Mouse (Mus musculus) heart, embryonic 10.5 days (tissue): ENCODE measurements around the gene Olfr1513. TPM values are rescaled to one million over a fixed set of nuclear protein-coding genes. Genes with fewer than 3 reads are reported as not detected.
"Not testable (repeated sequence)": the region's sequence is repeated elsewhere in the genome, so short reads cannot be mapped to it uniquely, and the experiment has no call there.

Experiments
- DNase-seq: peaks from one replicate; pipeline ENCODE4 v3.0.0-alpha.2; 2017; ENCODE audit warnings: low spot score
- H3K27ac ChIP-seq: fragments of 300-500 bp; sonication (generic); 2 replicates; pipeline ENCODE4 v1.5.1; 2016; ENCODE audit warnings: mild to moderate bottlenecking
- H3K27me3 ChIP-seq: fragments of 300-500 bp; sonication (generic); 2 replicates; pipeline ENCODE4 v1.6.1; 2016; ENCODE audit warnings: mild to moderate bottlenecking; ENCODE audit not compliant: poor library complexity, insufficient read depth, severe bottlenecking
- H3K36me3 ChIP-seq: fragments of 300-500 bp; sonication (generic); 2 replicates; pipeline ENCODE4 v1.6.1; 2016; ENCODE audit warnings: mild to moderate bottlenecking, moderate library complexity
- H3K4me1 ChIP-seq: fragments of 300-500 bp; sonication (generic); 2 replicates; pipeline ENCODE4 v1.6.1; 2016; ENCODE audit warnings: mild to moderate bottlenecking
- H3K4me3 ChIP-seq: fragments of 300-500 bp; sonication (generic); 2 replicates; pipeline ENCODE4 v1.5.1; 2016; ENCODE audit warnings: mild to moderate bottlenecking, moderate library complexity
- H3K9me3 ChIP-seq: fragments of 300-500 bp; sonication (generic); 2 replicates; pipeline ENCODE4 v1.6.1; 2016; ENCODE audit warnings: mild to moderate bottlenecking, moderate library complexity
- WGBS: fragments of 180-500 bp; shearing (Covaris S2); methylation state at CpG from one replicate; pipeline ENCODE4 v1.1.7; 2016; 5-methylcytosine and 5-hydroxymethylcytosine counted together
- polyA plus RNA-seq: library from polyadenylated mRNA; unstranded; fragments of >200 nt; fragmentation: Nextera tagmentation; extraction: Ambion mirVana; gene quantifications from 2 replicates; pipeline ENCODE4 v1.2.1, GENCODE M21; 2016

Olfr1513 gene
- not detected in 2 replicates for polyA plus RNA-seq

DNA sequence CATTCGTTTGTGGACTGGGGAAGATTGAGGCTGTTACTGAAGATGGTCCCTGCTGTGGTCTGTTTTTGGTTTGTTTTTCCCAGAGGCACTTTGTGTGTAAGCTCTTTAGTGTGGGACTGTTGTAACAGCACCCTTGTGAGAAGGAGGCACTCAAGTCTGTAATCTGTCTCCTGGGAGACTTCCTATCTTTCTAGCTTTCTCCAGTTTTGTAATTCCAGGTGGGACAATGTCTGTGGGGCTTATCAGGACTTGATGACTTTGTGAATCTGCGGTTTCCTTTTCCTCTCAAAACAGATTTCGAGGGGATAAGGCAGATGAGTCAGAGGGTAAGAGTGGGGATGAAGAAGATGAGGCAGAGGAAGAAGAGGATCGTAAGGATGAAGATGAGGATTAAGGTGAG, at the start of gene Olfr1513:
TSS of gene Olfr1513 (minus strand) at position 101 of the 400 bp plus-strand sequence.
- Histone ChIP-seq H3K27ac (no peak within 1 kb of the TSS), H3K4me1 (no peaks in the 10 kb centered on the region), H3K27me3 (no peaks in the 10 kb centered on the region), H3K4me3 (no peak within 1 kb of the TSS), H3K9me3 (no peaks in the 10 kb centered on the region), H3K36me3 (no peaks in the 10 kb centered on the region)
- no peak for DNase-seq
- 71% methylated on average over 4 of the region's 4 CpGs for WGBS

DNA sequence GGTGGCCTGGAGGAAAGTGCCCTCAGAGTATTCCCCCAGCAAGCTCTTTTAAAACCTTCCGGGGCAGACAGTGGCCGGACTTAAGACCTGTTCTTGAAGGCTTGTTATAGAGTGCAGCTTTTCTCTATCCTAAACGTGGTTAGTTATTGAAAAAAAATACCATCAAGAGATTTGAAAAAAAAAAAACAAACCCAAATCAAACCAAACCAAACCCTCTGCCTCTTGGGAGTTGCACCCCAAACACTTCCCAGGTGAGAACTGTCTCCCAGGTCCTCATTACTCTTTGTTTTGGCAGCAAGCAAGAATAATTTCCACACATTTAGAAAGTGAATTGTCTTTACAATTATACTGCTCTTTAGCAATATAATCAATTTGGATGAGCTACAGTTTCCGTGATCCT, 41.1 kb upstream of the Olfr1513 start, which contains the start of gene Olfr1511:
TSS of gene Olfr1511 (minus strand) at position 101 of the 400 bp plus-strand sequence.
- Histone ChIP-seq H3K27ac (no peak within 1 kb of the TSS), H3K27me3 (no peaks in the 10 kb centered on the region), H3K4me3 (no peak within 1 kb of the TSS), H3K36me3 (no peaks in the 10 kb centered on the region), H3K4me1 (no peaks in the 10 kb centered on the region), H3K9me3 (no peaks in the 10 kb centered on the region)
- no peak for DNase-seq
- 69% methylated on average over 4 of the region's 4 CpGs for WGBS

DNA sequence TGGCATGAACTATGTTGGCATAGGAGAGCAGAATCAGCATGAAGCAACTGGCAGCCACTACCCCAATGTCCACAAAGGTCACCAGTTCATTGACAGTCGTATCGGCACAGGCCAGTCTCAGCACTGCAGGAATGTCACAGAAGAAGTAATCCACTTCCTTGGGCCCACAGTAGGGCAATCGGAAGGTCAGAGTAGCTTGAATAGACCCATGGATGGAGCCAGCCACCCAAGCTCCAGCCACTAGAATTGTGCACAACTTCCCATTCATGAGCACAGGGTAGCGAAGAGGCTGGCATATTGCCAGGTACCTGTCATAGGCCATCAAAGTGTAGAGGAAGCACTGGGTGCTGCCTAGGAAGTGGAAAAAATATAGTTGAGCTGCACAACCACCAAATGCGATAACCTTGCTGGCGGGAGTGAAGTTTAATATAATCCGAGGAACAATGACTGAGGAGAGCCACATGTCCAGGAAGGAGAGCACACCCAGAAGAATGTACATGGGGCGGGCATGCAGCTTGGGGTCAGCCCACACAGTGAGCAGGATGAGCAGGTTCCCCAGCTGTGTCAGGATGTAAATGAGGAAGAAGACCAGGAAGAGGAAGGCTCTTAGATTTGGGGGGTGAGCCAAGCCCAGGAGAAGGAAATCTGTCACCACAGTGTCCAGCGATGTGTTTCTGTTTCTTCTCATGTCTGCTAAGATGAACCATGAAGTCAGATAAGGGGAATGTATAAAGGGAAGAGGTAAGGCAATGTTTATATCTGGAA, 34.1 kb upstream of the Olfr1513 start:
- H3K9me3 ChIP-seq, H3K36me3 ChIP-seq, DNase-seq, H3K4me1 ChIP-seq, H3K27ac ChIP-seq, H3K27me3 ChIP-seq, H3K4me3 ChIP-seq: not testable (repeated sequence)
- 83% methylated on average over 9 of the region's 9 CpGs for WGBS

DNA sequence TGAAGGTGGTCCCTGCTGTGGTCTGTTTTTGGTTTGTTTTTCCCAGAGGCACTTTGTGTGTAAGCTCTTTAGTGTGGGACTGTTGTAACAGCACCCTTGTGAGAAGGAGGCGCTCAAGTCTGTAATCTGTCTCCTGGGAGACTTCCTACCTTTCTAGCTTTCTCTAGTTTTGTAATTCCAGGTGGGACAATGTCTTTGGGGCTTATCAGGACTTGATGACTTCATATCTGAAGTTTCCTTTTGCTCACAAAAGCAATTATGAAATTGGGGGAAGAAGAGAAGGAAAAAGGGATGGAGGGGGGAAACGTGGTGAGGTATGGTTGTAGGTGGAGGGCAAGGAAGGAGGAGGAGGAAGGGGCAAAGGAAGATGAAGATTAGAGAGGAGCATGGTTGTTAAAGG, 22.9 kb upstream of the Olfr1513 start, which contains the start of gene Olfr1512:
TSS of gene Olfr1512 (minus strand) at position 101 of the 400 bp plus-strand sequence.
- no peaks in the 10 kb centered on the region for H3K36me3 ChIP-seq
- no peak within 1 kb of the TSS for H3K27ac ChIP-seq
- no peaks in the 10 kb centered on the region for H3K27me3 ChIP-seq
- H3K4me3 ChIP-seq: no peak within 1 kb of the TSS
- no peaks in the 10 kb centered on the region for H3K4me1 ChIP-seq
- no peak for DNase-seq
- no peaks in the 10 kb centered on the region for H3K9me3 ChIP-seq
- 69% methylated on average over 2 of the region's 2 CpGs for WGBS

DNA sequence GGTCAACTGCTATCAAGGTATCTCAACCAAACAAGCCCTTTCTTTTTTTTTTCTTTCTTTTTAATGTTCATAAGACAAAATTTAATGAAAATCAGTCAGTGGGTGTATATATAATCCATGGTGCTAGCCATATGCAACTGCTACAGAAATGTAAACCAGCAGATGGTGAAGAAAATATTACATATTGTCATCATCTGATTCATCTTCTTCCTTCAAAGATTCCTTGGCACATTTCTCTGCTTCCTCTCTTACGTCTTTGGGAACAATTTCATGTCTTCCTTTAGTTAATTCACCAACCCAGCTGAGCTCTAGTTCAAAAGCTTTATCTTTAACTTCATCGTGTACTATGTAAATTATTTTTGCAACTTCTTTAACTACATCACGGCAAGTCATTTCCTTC, 12.5 kb upstream of the Olfr1513 start:
- no peak for DNase-seq
- Histone ChIP-seq H3K4me3 (no peak overlapping the region), H3K9me3 (no peaks in the 10 kb centered on the region), H3K27ac (no peak overlapping the region), H3K4me1 (no peaks in the 10 kb centered on the region), H3K36me3 (no peaks in the 10 kb centered on the region), H3K27me3 (no peaks in the 10 kb centered on the region)
- WGBS: 82% methylated on average over 3 of the region's 3 CpGs

DNA sequence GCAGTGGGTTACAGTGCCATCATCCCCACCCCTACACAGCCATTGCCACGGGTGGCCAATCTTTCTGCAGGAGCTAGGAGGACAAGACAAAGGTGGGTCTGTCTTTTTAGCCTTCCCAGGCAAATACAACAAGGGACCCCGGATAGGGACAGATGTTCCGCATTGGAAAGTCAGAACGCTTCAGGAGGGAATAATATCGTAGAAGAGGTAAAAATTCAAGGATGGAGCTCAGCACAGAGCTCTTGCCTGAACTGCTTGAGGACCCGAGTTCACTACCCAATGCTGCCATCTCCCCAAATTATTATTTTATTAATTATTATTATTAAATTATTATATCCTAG, 16.7 kb downstream of the Olfr1513 start:
- no peak for DNase-seq
- 71% methylated on average over 6 of the region's 6 CpGs for WGBS
- no peak overlapping the region for H3K27ac ChIP-seq
- H3K27me3 ChIP-seq: no peaks in the 10 kb centered on the region
- no peaks in the 10 kb centered on the region for H3K4me1 ChIP-seq
- H3K36me3 ChIP-seq: no peaks in the 10 kb centered on the region
- 0 out of 2 replicates have a peak, but pooled peaks cover 2% of the 10 kb centered on the region for H3K9me3 ChIP-seq
- no peak overlapping the region for H3K4me3 ChIP-seq

DNA sequence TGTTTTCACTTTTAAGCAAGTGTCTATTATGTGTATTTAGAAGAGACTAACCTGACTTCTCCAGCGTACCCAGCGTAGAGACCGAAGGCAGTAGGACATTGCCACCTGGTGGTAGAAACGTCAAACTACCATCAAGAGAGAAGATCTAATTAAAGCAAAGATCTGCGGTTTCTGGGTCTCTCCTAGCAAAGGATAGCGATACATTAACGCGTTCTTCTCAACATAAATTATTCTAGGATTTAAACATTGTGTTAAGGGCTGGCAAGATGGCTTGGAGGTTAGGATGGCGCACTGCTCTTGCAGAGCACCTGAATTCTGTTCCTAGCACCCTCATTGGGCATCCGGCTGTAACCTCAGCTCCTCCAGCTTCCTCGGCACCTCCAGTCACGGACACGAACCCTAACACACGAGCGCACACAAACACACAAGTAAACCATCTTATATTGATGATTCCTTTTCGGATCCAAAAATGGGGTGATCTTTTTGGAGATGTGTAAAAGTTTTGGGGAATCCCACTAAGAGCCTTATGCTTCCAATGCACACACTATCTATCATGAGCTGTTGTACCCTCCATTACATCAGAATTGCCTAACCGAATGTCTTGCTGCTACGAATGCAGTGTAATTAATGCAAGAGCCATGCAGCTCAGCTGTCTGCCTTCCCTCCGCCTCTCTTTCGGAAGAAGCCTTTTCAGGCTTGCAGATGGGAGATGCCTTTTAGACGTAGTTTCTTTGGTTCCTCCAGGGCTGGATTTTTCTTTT, 17.3 kb downstream of the Olfr1513 start:
- H3K27me3 ChIP-seq: no peaks in the 10 kb centered on the region
- peak overlapping the region; percentile 15; the same call in 1 of the 2 replicates for H3K4me3 ChIP-seq
- 27% methylated on average over 21 of the region's 21 CpGs for WGBS
- no peak for DNase-seq
- H3K4me1 ChIP-seq: no peaks in the 10 kb centered on the region
- no peaks in the 10 kb centered on the region for H3K9me3 ChIP-seq
- H3K36me3 ChIP-seq: no peaks in the 10 kb centered on the region
- no peak overlapping the region for H3K27ac ChIP-seq

DNA sequence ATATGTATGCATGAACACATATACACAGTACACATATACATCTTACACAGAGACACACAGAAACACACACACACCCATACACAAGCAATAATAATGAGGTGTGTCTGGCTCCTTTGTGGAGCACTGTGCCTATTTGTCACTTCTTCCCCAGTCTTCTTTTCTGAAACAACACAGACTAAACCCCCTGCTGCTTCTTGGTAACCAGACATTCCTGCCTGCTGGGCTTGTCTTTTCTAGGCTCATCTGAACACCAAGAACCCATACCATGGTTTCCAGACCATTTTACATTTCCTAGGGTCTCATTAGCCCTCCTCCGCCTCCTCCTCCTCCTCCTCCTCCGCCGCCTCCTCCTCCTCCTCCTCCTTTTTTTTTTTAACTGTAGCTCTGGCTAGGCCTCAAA, 24.0 kb downstream of the Olfr1513 start:
- no peak overlapping the region for H3K4me3 ChIP-seq
- no peak for DNase-seq
- H3K9me3 ChIP-seq: no peaks in the 10 kb centered on the region
- H3K4me1 ChIP-seq: peaks cover 10% of the 10 kb centered on the region
- H3K27me3 ChIP-seq: peaks cover 37% of the 10 kb centered on the region
- WGBS: 78% methylated on average over 1 of the region's 3 CpGs
- H3K36me3 ChIP-seq: no peaks in the 10 kb centered on the region
- no peak overlapping the region for H3K27ac ChIP-seq

DNA sequence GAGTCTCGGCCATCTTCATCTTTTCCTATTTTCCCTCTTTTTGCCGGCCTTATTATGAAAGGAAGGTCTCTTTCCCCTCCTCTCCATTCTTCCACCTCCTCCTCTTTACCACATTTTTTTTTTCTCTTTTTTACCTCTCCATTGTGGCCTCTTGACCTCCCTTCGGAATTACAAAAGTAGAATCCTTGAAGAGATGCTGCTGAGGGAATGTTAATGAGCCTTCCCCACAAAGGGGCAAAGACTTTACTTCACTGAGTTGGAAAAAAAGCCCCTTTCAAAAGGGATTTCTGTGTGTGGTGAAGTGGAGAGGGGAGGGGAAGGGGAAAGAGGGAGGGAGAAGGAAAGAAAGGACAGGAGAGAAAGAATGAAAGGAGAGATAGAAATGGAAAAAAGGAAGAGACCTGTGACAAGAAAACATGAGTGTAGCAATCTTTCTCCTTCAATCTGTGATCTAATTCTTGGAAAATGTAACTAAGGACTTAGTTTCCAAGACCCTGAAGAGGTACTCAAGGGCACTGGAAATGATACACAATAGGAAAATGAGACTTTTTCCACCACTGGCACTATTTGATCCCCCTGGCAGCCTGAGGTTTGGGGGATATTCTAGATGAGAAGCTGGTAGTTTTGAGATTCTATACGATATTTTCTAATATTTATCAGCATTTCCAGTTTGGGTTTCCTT, 25.0 kb downstream of the Olfr1513 start:
- H3K4me1 ChIP-seq: peaks cover 10% of the 10 kb centered on the region
- peaks cover 46% of the 10 kb centered on the region for H3K27me3 ChIP-seq
- no peak for DNase-seq
- H3K27ac ChIP-seq: no peak overlapping the region
- H3K36me3 ChIP-seq: no peaks in the 10 kb centered on the region
- H3K9me3 ChIP-seq: no peaks in the 10 kb centered on the region
- 30% methylated on average over 4 of the region's 4 CpGs for WGBS
- H3K4me3 ChIP-seq: no peak overlapping the region

DNA sequence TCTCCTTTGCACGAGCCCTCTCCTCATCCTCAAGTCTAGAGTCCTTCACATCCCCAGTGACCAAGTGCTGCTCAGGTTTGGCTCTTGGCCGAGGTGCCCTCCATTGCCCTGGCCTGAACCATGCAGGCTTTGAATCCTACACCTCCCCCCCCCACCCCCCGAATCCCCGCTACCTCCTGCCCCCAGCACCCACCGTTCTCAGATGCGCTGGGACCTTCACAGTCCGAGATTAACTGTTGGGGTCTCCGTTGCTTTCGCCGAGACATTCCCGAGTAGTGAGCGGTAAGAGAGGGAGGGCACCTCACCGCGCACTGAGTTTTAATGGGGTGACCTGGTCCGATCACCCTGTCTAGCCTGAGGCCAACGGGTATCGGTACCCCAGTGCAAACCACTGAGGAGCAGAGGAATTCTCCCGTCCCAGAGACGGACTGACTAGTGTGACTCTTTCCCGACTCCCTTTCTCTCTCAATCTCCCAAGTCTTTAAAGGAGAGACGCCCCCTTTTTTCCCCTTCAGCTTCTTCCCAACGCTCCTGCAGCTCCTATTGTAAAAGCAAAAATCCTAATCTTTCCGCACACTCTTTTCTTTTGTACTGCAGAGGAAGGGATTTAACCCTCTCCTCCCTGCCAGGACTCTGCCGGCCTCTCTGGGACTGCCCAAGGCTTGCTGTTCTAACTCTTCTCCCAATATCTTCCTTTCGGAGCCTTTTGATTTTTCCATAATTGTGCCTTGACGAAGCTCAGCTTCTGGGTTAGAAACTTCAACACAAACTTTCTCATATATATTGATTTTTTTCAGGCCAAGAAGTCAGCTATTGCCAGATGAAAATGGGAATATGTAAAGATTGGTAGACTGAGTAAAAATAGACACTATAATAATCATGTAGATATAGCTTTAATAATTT, 28.0 kb downstream of the Olfr1513 start, which contains the start of gene Sall2:
TSS of gene Sall2 (minus strand) at position 853 of the 903 bp plus-strand sequence.
- no peak for DNase-seq
- Histone ChIP-seq H3K27ac (no peak within 1 kb of the TSS), H3K9me3 (no peaks in the 10 kb centered on the region), H3K4me1 (peaks cover 10% of the 10 kb centered on the region), H3K27me3 (peaks cover 55% of the 10 kb centered on the region), H3K36me3 (no peaks in the 10 kb centered on the region), H3K4me3 (peak within 1 kb of the TSS; percentile 63)
- WGBS: under 1% methylated on average over 26 of the region's 26 CpGs

DNA sequence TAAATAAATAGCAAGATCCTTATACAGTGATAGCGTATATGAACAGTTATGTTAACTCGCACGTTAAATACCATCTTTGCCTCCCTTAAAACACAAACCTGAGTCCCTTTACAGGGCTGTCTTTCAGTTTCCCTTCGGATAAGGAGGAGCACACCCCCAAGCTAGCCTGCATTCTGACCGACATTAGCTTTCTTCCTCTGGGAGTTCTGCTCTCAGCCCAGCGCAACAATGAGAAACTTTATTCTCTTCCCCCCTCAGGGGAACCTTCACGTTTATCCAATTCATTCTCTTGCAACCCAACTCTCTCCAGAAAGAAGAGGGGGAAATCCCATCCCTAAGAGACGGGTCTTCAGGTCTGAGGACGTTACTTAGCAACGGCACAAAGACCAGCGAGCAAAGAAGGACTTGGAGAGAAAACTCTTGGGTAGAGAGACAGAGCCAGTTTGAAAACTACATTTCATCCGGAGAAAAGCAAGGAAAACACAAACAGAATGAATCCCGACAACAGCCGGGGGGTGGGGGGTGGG, 28.8 kb downstream of the Olfr1513 start:
- H3K36me3 ChIP-seq: no peaks in the 10 kb centered on the region
- H3K27ac ChIP-seq: no peak overlapping the region
- peaks cover 10% of the 10 kb centered on the region for H3K4me1 ChIP-seq
- H3K4me3 ChIP-seq: peak overlapping the region; percentile 63
- H3K27me3 ChIP-seq: peaks cover 55% of the 10 kb centered on the region
- no peak for DNase-seq
- H3K9me3 ChIP-seq: no peaks in the 10 kb centered on the region
- WGBS: 3% methylated on average over 14 of the region's 14 CpGs

DNA sequence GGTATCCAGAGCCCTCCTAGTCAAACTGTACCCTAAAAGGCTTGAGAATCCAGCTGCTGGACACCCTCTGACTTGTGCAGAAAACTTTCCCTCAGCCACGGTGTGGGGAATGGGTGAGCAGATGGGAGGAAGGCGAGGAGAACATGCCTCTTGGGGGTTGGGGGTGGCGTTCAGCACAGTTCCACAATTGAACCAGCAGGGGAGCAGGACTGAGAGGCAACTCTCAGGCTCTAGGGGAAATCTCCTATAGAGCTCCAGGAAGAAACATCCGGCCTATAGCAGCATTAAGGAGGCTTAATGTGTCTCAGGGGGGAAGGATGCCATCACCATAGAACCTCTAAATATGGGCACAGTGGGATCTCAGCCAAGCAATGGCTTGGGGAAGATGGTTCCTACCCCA, 30.3 kb downstream of the Olfr1513 start:
- 6% methylated on average over 4 of the region's 4 CpGs for WGBS
- Histone ChIP-seq H3K27me3 (peaks cover 51% of the 10 kb centered on the region), H3K4me3 (no peak overlapping the region), H3K27ac (no peak overlapping the region), H3K36me3 (no peaks in the 10 kb centered on the region), H3K9me3 (no peaks in the 10 kb centered on the region), H3K4me1 (peaks cover 10% of the 10 kb centered on the region)
- DNase-seq: no peak
